Mouse (Mus musculus) bone marrow, adult 2 months (tissue): ENCODE results near the gene Acd.

ENCODE experiments used
- CTCF ChIP-seq: fragments of 200-500 bp; IDR thresholded peaks from 2 replicates; pipeline ENCODE4 v1.5.1; 2011; ENCODE audit warnings: low read length, control low read depth; ENCODE audit not compliant: control insufficient read depth, insufficient read depth
- POLR2A ChIP-seq: fragments of 200-500 bp; IDR thresholded peaks from 2 replicates; pipeline ENCODE4 v1.6.1; 2011; ENCODE audit warnings: low read depth, mild to moderate bottlenecking, control low read depth, low read length, borderline replicate concordance; ENCODE audit not compliant: control insufficient read depth

- TF ChIP-seq CTCF: no peak
- no peak for TF ChIP-seq POLR2A
Observed at GRCm38 (mm10) chr8:105732186-105732585, 31.3 kb upstream of the Acd start.
